Mouse (Mus musculus): ENCODE measurements around the gene Ppdpf. TPM values are rescaled to one million over a fixed set of nuclear protein-coding genes. Genes with fewer than 3 reads are reported as not detected.

The Ppdpf gene
- total RNA-seq, 2 experiments from 2014 or later, result 70.3 to 90.4 TPM

- peak; percentile 87 for ATAC-seq (replicated peaks; ENCODE audit: poor library complexity, severe bottlenecking)
Observed at GRCm38 (mm10) chr2:181213021-181213445, 26.0 kb downstream of the Ppdpf start, which contains the start of gene Srms. Gene Srms (minus strand): TSS chr2:181213185.

- ATAC-seq (replicated peaks; ENCODE audit: poor library complexity, severe bottlenecking), result no peak
Observed at GRCm38 (mm10) chr2:181216037-181216436, 29.0 kb downstream of the Ppdpf start.

GRCm38 (mm10) chr2:181218881-181219485 lies 31.9 kb downstream of the Ppdpf start:
- no peak for ATAC-seq (replicated peaks; ENCODE audit: poor library complexity, severe bottlenecking)

- ATAC-seq (replicated peaks; ENCODE audit: poor library complexity, severe bottlenecking), result peak; percentile 95
Observed at GRCm38 (mm10) chr2:181219538-181220216, 32.6 kb downstream of the Ppdpf start, which contains the start of gene Fndc11. Gene Fndc11 (plus strand): TSS chr2:181220013.

GRCm38 (mm10) chr2:181220361-181220760 lies 33.3 kb downstream of the Ppdpf start:
- ATAC-seq (replicated peaks; ENCODE audit: poor library complexity, severe bottlenecking), result no peak

GRCm38 (mm10) chr2:181224994-181225393 lies 37.9 kb downstream of the Ppdpf start:
- ATAC-seq (replicated peaks; ENCODE audit: poor library complexity, severe bottlenecking), result no peak

GRCm38 (mm10) chr2:181227122-181227521 lies 40.1 kb downstream of the Ppdpf start:
- ATAC-seq (replicated peaks; ENCODE audit: poor library complexity, severe bottlenecking), result no peak

GRCm38 (mm10) chr2:181228335-181228734 lies 41.3 kb downstream of the Ppdpf start:
- ATAC-seq (replicated peaks; ENCODE audit: poor library complexity, severe bottlenecking), result no peak

GRCm38 (mm10) chr2:181231171-181231570 lies 44.1 kb downstream of the Ppdpf start:
- no peak for ATAC-seq (replicated peaks; ENCODE audit: poor library complexity, severe bottlenecking)

- ATAC-seq (replicated peaks; ENCODE audit: poor library complexity, severe bottlenecking), result no peak
Observed at GRCm38 (mm10) chr2:181233443-181233842, 46.4 kb downstream of the Ppdpf start.

- ATAC-seq (replicated peaks; ENCODE audit: poor library complexity, severe bottlenecking), result no peak
Observed at GRCm38 (mm10) chr2:181234680-181235079, 47.6 kb downstream of the Ppdpf start.

GRCm38 (mm10) chr2:181235681-181236566 lies 48.9 kb downstream of the Ppdpf start:
- ATAC-seq (replicated peaks; ENCODE audit: poor library complexity, severe bottlenecking), result no peak

- ATAC-seq (replicated peaks; ENCODE audit: poor library complexity, severe bottlenecking), result no peak
Observed at GRCm38 (mm10) chr2:181237251-181238014, 50.4 kb downstream of the Ppdpf start.

- no peak for ATAC-seq (replicated peaks; ENCODE audit: poor library complexity, severe bottlenecking)
Observed at GRCm38 (mm10) chr2:181238091-181238610, 51.1 kb downstream of the Ppdpf start.

Other genes starting within 250 kb of the Ppdpf start
- gene Nkain4, start 232.5 kb upstream of the Ppdpf start, total RNA-seq (2014; fragmentation: Nextera tagmentation), result not detected in 2 replicates
- gene Nkain4, start 232.5 kb upstream of the Ppdpf start, total RNA-seq (2017), result not detected in 2 replicates
- gene Arfgap1, start 220.0 kb upstream of the Ppdpf start, total RNA-seq (2014; fragmentation: Nextera tagmentation), result 27.5 and 31.3 TPM in 2 replicates
- 28.1 and 30.1 TPM in 2 replicates for gene Arfgap1, start 220.0 kb upstream of the Ppdpf start, total RNA-seq (2017)
- gene Col20a1, start 200.7 kb upstream of the Ppdpf start, total RNA-seq (2014; fragmentation: Nextera tagmentation), result 1.6 TPM in 1 of 2 replicates, not detected in the other
- gene Col20a1, start 200.7 kb upstream of the Ppdpf start, total RNA-seq (2017), result 0.04 TPM in 1 of 2 replicates, not detected in the other
- gene Chrna4, start 143.7 kb upstream of the Ppdpf start, total RNA-seq (2014; fragmentation: Nextera tagmentation), result not detected in 2 replicates
- gene Chrna4, start 143.7 kb upstream of the Ppdpf start, total RNA-seq (2017), result not detected in 2 replicates
- not detected in 2 replicates for gene Kcnq2, start 51.9 kb upstream of the Ppdpf start, total RNA-seq (2014; fragmentation: Nextera tagmentation)
- gene Kcnq2, start 51.9 kb upstream of the Ppdpf start, total RNA-seq (2017), result not detected in 2 replicates
- gene Eef1a2, start 30.2 kb upstream of the Ppdpf start, total RNA-seq (2014; fragmentation: Nextera tagmentation), result not detected in 2 replicates
- not detected in 2 replicates for gene Eef1a2, start 30.2 kb upstream of the Ppdpf start, total RNA-seq (2017)
- gene Ptk6, start 15.5 kb downstream of the Ppdpf start, total RNA-seq (2014; fragmentation: Nextera tagmentation), result not detected in 2 replicates
- not detected in 2 replicates for gene Ptk6, start 15.5 kb downstream of the Ppdpf start, total RNA-seq (2017)
- not detected in 2 replicates for gene Srms, start 25.9 kb downstream of the Ppdpf start, total RNA-seq (2014; fragmentation: Nextera tagmentation)
- not detected in 2 replicates for gene Srms, start 25.9 kb downstream of the Ppdpf start, total RNA-seq (2017)
- gene Fndc11, start 32.8 kb downstream of the Ppdpf start, total RNA-seq (2014; fragmentation: Nextera tagmentation), result not detected in 2 replicates
- gene Fndc11, start 32.8 kb downstream of the Ppdpf start, total RNA-seq (2017), result not detected in 2 replicates
- 5.6 and 6.1 TPM in 2 replicates for gene Helz2, start 54.8 kb downstream of the Ppdpf start, total RNA-seq (2014; fragmentation: Nextera tagmentation)
- 3.0 and 6.0 TPM in 2 replicates for gene Helz2, start 54.8 kb downstream of the Ppdpf start, total RNA-seq (2017)
- 11.8 and 15.3 TPM in 2 replicates for gene Gmeb2, start 100.8 kb downstream of the Ppdpf start, total RNA-seq (2014; fragmentation: Nextera tagmentation)
- gene Gmeb2, start 100.8 kb downstream of the Ppdpf start, total RNA-seq (2017), result 10.4 and 16.5 TPM in 2 replicates
- gene Stmn3, start 127.3 kb downstream of the Ppdpf start, total RNA-seq (2014; fragmentation: Nextera tagmentation), result not detected in 2 replicates
- not detected in 2 replicates for gene Stmn3, start 127.3 kb downstream of the Ppdpf start, total RNA-seq (2017)
- gene Rtel1, start 132.5 kb downstream of the Ppdpf start, total RNA-seq (2014; fragmentation: Nextera tagmentation), result 63.9 and 85.0 TPM in 2 replicates
- 30.1 and 47.5 TPM in 2 replicates for gene Rtel1, start 132.5 kb downstream of the Ppdpf start, total RNA-seq (2017)
- 12.8 and 18.3 TPM in 2 replicates for gene Zgpat, start 177.7 kb downstream of the Ppdpf start, total RNA-seq (2014; fragmentation: Nextera tagmentation)
- 29.8 and 35.7 TPM in 2 replicates for gene Zgpat, start 177.7 kb downstream of the Ppdpf start, total RNA-seq (2017)
- 34.1 and 43.2 TPM in 2 replicates for gene Arfrp1, start 178.2 kb downstream of the Ppdpf start, total RNA-seq (2014; fragmentation: Nextera tagmentation)
- 38.6 and 39.2 TPM in 2 replicates for gene Arfrp1, start 178.2 kb downstream of the Ppdpf start, total RNA-seq (2017)
- gene Lime1, start 192.8 kb downstream of the Ppdpf start, total RNA-seq (2014; fragmentation: Nextera tagmentation), result 24.1 and 24.9 TPM in 2 replicates
- gene Lime1, start 192.8 kb downstream of the Ppdpf start, total RNA-seq (2017), result 6.9 and 20.8 TPM in 2 replicates